15 mouse cellular contexts compared by ENCODE assay signal in genomic region chr6:38923870-38924817, GRCm38 (mm10). TPM values are rescaled to one million over a fixed set of nuclear protein-coding genes. Genes with fewer than 3 reads are reported as not detected.
DNase-seq lines count a peak whose midpoint lies in the region; ATAC-seq and TF ChIP-seq lines count a peak whose summit lies in the region.
"Had no signal": no experiment of that assay in that cellular context is flagged by ENCODE, and none has a peak within 500 bp of the region (broad histone marks: within the 10 kb centered on the region; RNA-seq: fewer than 3 reads in every experiment).

No protein-coding gene starts in this region.

- H3K4me3 ChIP-seq in lung, postnatal 0 days (ENCODE audit: low read depth, low read length), result no peak overlapping the region
- H3K4me3 ChIP-seq: myocyte had no signal

- TF ChIP-seq CTCF in lung, postnatal 0 days (IDR thresholded peaks at IDR 0.05), result no peak

- 68% methylated on average over 18 of the region's 18 CpGs for WGBS in lung, postnatal 0 days

- peak; percentile 64 for ATAC-seq in lung, postnatal 0 days
- peak; percentile 7 to 33; a peak in 2 of 4 replicates for ATAC-seq in hematopoietic stem cell, adult 5-6 weeks (replicated peaks in 1 of 2; ENCODE audit: insufficient read depth in 1 of 2, low FRiP score in 2 of 2, low TSS enrichment in 1 of 2, low read depth in 1 of 2, poor library complexity in 2 of 2, severe bottlenecking in 2 of 2)
- peak; percentile 39 for ATAC-seq in megakaryocyte, adult 5-6 weeks (ENCODE audit: poor library complexity, severe bottlenecking)

- no peak overlapping the region for H3K9ac ChIP-seq in lung, postnatal 0 days (replicated peaks; ENCODE audit: low read depth)

- H3K36me3 ChIP-seq in lung, postnatal 0 days (ENCODE audit: insufficient read depth, low read length), result no peaks in the 10 kb centered on the region

- H3K27ac ChIP-seq in lung, postnatal 0 days (ENCODE audit: low read length), result no peak overlapping the region; the same call in 1 of the 2 replicates

- H3K27me3 ChIP-seq in lung, postnatal 0 days (replicated peaks; ENCODE audit: insufficient read depth, low read length), result no peaks in the 10 kb centered on the region

- no peaks in the 10 kb centered on the region for H3K9me3 ChIP-seq in lung, postnatal 0 days (ENCODE audit: low read length)

- peak; percentile 88 for TF ChIP-seq EP300 in lung, postnatal 0 days (IDR thresholded peaks at IDR 0.05)

- H3K4me1 ChIP-seq in lung, postnatal 0 days (ENCODE audit: insufficient read depth, low read depth, low read length), result peaks cover 4% of the 10 kb centered on the region; the same call in 1 of the 2 replicates

- no peak overlapping the region for H3K4me2 ChIP-seq in lung, postnatal 0 days (replicated peaks; ENCODE audit: low read depth, low read length)

- peak; percentile 25 for DNase-seq in lung, postnatal 0 days (ENCODE audit: low spot score)
- no peak for DNase-seq in lung, postnatal 36 days
- DNase-seq in thymus, postnatal 36 days, result no peak
- DNase-seq in right cerebral cortex, postnatal 4 days, result no peak
- DNase-seq in urinary bladder, adult 2 months (ENCODE audit: low spot score), result no peak
- DNase-seq: adrenal gland, postnatal 36 days; cerebellum, postnatal 25 days; kidney, adult 18-20 months; lung, adult 18-20 months; retina, postnatal 1 day; thymus, adult 2 months had no signal

RNA-seq across cellular contexts. Expression of gene Hipk2, which starts 48.2 kb away (rescaled TPM):
- 18.4 and 23.0 TPM in 2 replicates for polyA plus RNA-seq in lung, postnatal 0 days (2015; fragmentation: Nextera tagmentation; extraction: Ambion mirVana)
- 11.8 and 14.1 TPM in 2 replicates for total RNA-seq in hematopoietic stem cell, adult 5-6 weeks (2017)
- 54.5 and 60.9 TPM in 2 replicates for total RNA-seq in megakaryocyte, adult 5-6 weeks (2015)
- 9.5 and 21.8 TPM in 2 replicates for total RNA-seq in megakaryocyte, adult 5-6 weeks (2017)
- 4.5 and 8.6 TPM in 2 replicates for polyA plus RNA-seq in urinary bladder, adult 2 months (2012; rRNA removed)

RNA-seq across cellular contexts. Expression of gene Tbxas1, which starts 48.9 kb away (rescaled TPM):
- 5.3 and 5.5 TPM in 2 replicates for polyA plus RNA-seq in lung, postnatal 0 days (2015; fragmentation: Nextera tagmentation; extraction: Ambion mirVana)
- total RNA-seq in hematopoietic stem cell, adult 5-6 weeks (2017), result 53.0 and 76.5 TPM in 2 replicates
- total RNA-seq in megakaryocyte, adult 5-6 weeks (2015), result 22.3 and 25.1 TPM in 2 replicates
- total RNA-seq in megakaryocyte, adult 5-6 weeks (2017), result 33.0 and 43.3 TPM in 2 replicates
- polyA plus RNA-seq in urinary bladder, adult 2 months (2012; rRNA removed), result 5.1 and 5.2 TPM in 2 replicates
- total RNA-seq: ES-E14 had no signal
- polyA plus RNA-seq: myocyte had no signal
